Mouse (Mus musculus) CD4-positive, CD25-positive, alpha-beta regulatory T cell (primary cell): Measurements from ENCODE around the gene Smpdl3b. TPM values are rescaled to one million over a fixed set of nuclear protein-coding genes. Genes with fewer than 3 reads are reported as not detected.

ENCODE experiments used
- polyA plus RNA-seq: library from polyadenylated mRNA; unstranded; fragments of 100-300 nt; shearing (Covaris generic); gene quantifications from one replicate; pipeline ENCODE4 v1.2.1, GENCODE M21; 2017

Gene Smpdl3b
- 0.96 TPM for polyA plus RNA-seq

DNA sequence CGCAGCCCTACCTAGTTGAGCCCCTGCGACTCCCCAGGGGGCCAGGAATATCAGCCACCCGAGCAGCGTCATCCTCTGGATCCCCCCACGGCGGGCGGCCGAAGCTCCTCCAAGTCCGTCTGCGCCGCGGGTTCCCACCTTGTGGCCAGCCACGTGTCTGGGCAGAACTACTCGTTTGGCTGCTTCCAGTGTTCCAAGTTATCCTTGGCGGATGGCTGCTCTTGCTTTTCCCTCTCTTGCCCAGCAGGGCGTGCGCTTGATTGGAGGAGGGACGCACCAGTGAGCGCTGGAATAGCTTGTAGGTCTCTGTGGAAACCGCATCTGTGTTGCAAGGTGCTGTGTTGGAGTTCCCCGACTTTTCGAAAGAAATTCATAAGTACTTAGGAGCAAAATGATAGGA lies at the start of gene Smpdl3b:
TSS of gene Smpdl3b (minus strand) at position 279 of the 400 bp plus-strand sequence.

GRCm38 (mm10) chr4:132796196-132796886 lies 39.3 kb upstream of the Smpdl3b start, which contains the start of gene Themis2:
TSS of gene Themis2 (minus strand) at chr4:132796387.

GRCm38 (mm10) chr4:132767914-132768876 lies 11.1 kb upstream of the Smpdl3b start, which contains the start of gene Rpa2:
TSS of gene Rpa2 (plus strand) at chr4:132768332.

GRCm38 (mm10) chr4:132732148-132732684 lies 24.8 kb downstream of the Smpdl3b start, which contains the start of gene Xkr8:
TSS of gene Xkr8 (minus strand) at chr4:132732546.

Other genes with a start within 250 kb of the Smpdl3b start
- gene Sesn2, start 246.8 kb downstream of the Smpdl3b start, polyA plus RNA-seq, result 8.3 TPM
- 178 TPM for gene Atpif1, start 223.6 kb downstream of the Smpdl3b start, polyA plus RNA-seq
- 237 TPM for gene Dnajc8, start 221.7 kb downstream of the Smpdl3b start, polyA plus RNA-seq
- gene Ptafr, start 193.2 kb downstream of the Smpdl3b start, polyA plus RNA-seq, result 0.35 TPM
- 31.1 TPM for gene Eya3, start 118.3 kb downstream of the Smpdl3b start, polyA plus RNA-seq
- 6.1 TPM for gene Xkr8, start 24.7 kb downstream of the Smpdl3b start, polyA plus RNA-seq
- gene Rpa2, start 11.1 kb upstream of the Smpdl3b start, polyA plus RNA-seq, result 62.4 TPM
- gene Themis2, start 39.1 kb upstream of the Smpdl3b start, polyA plus RNA-seq, result 1.1 TPM
- gene Ppp1r8, start 85.9 kb upstream of the Smpdl3b start, polyA plus RNA-seq, result 50.0 TPM
- gene Stx12, start 127.3 kb upstream of the Smpdl3b start, polyA plus RNA-seq, result 28.0 TPM
- gene Fam76a, start 165.3 kb upstream of the Smpdl3b start, polyA plus RNA-seq, result 32.7 TPM
- gene Fgr, start 216.8 kb upstream of the Smpdl3b start, polyA plus RNA-seq, result 3.5 TPM